In the genomic region with DNA sequence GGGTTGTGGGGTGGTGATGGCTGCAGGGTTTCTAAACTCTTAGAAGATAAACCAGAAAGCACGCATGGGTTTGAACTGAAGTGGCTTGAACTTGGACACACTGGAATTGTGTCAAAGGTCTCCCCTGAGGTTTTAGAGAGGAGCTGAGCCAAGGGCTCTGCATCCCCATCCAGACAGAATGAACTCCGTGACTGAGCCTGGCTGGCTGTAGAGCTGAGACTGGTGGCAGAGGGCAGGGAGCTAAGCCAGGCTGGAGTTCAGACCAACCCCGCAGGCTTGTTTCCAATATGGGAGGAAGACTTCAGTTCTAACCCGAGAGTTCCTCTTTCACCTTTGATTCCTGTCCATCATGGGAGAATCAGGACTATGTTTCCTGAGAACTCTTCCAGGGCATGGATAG, we compare ENCODE assay signal across 14 mouse cellular contexts.
DNase-seq lines count a peak whose midpoint lies in the region; ATAC-seq lines count a peak whose summit lies in the region.
"Had no signal": no experiment of that assay in that cellular context is flagged by ENCODE, and none has a peak within 500 bp of the region (broad histone marks: within the 10 kb centered on the region; RNA-seq: fewer than 3 reads in every experiment).

No protein-coding gene starts in this region.

- H3K9me3 ChIP-seq in kidney, embryonic 14.5 days (ENCODE audit: control insufficient read depth, low read length) = no peaks in the 10 kb centered on the region
- H3K9me3 ChIP-seq in megakaryocyte, embryonic 14.5 days = no peaks in the 10 kb centered on the region
- H3K9me3 ChIP-seq: neural tube, embryonic 15.5 days had no signal

- no peak overlapping the region for H3K4me2 ChIP-seq in kidney, embryonic 14.5 days (replicated peaks; ENCODE audit: low read depth, low read length)
- H3K4me2 ChIP-seq: neural tube, embryonic 15.5 days had no signal

- H3K27me3 ChIP-seq in kidney, embryonic 14.5 days (ENCODE audit: control insufficient read depth, insufficient read depth, low read length) = peaks cover 4% of the 10 kb centered on the region; the same call in 1 of the 2 replicates
- H3K27me3 ChIP-seq in megakaryocyte, embryonic 14.5 days (replicated peaks) = peaks cover 37% of the 10 kb centered on the region

- no peak overlapping the region for H3K4me3 ChIP-seq in kidney, embryonic 14.5 days (ENCODE audit: low read length)
- H3K4me3 ChIP-seq in megakaryocyte, embryonic 14.5 days (replicated peaks) = peak overlapping the region; percentile 62
- H3K4me3 ChIP-seq: neural tube, embryonic 15.5 days had no signal

- H3K27ac ChIP-seq in kidney, embryonic 14.5 days (ENCODE audit: low read depth, low read length) = no peak overlapping the region
- H3K27ac ChIP-seq: liver, embryonic 14.5 days; neural tube, embryonic 15.5 days had no signal

- H3K36me3 ChIP-seq in kidney, embryonic 14.5 days (ENCODE audit: control insufficient read depth, insufficient read depth, low read length) = no peaks in the 10 kb centered on the region
- no peaks in the 10 kb centered on the region for H3K36me3 ChIP-seq in megakaryocyte, embryonic 14.5 days (replicated peaks; ENCODE audit: low read length)
- H3K36me3 ChIP-seq: neural tube, embryonic 15.5 days had no signal

- no peak overlapping the region for H3K9ac ChIP-seq in kidney, embryonic 14.5 days (ENCODE audit: low read depth, low read length)
- H3K9ac ChIP-seq: liver, embryonic 14.5 days; neural tube, embryonic 15.5 days had no signal

- 87% methylated on average over 4 of the region's 4 CpGs for WGBS in kidney, embryonic 14.5 days

- DNase-seq in cerebellum, postnatal 10 days = peak; percentile 42 to 51
- no peak for DNase-seq in cerebellum, adult 18-20 months
- DNase-seq in kidney, adult 8-10 months = peak; percentile 47 to 64
- peak; percentile 70 to 74 for DNase-seq in kidney, postnatal 36 days
- DNase-seq in urinary bladder, postnatal 10 days (ENCODE audit: low spot score) = no peak
- DNase-seq: cerebellum, adult 9-11 months; embryo, embryonic 11 days; right cerebral cortex, postnatal 4 days had no signal

- no peak for ATAC-seq in kidney, embryonic 14.5 days (ENCODE audit: low FRiP score, low TSS enrichment)
- no peak for ATAC-seq in megakaryocyte, adult 5-6 weeks (ENCODE audit: poor library complexity, severe bottlenecking)
- ATAC-seq: forebrain, embryonic 14.5 days had no signal

- no peaks in the 10 kb centered on the region for H3K4me1 ChIP-seq in kidney, embryonic 14.5 days (ENCODE audit: control insufficient read depth, insufficient read depth, low read length)
- H3K4me1 ChIP-seq in megakaryocyte, embryonic 14.5 days = peaks cover 59% of the 10 kb centered on the region
- H3K4me1 ChIP-seq: neural tube, embryonic 15.5 days had no signal

Comparison
In these comparisons a context has a peak if more than half of its experiments do, and no peak if none do; other contexts are left out.
1. DNase-seq: peak in cerebellum, postnatal 10 days (2 of 2), kidney, adult 8-10 months (2 of 2) and kidney, postnatal 36 days (2 of 2); none in cerebellum, adult 18-20 months (0 of 2) and urinary bladder, postnatal 10 days (single experiment).